Mouse (Mus musculus): ENCODE results near the gene Ankrd34b.

- TF ChIP-seq CTCF (IDR thresholded peaks at IDR 0.05), result peak; percentile 83
- TF ChIP-seq EP300 (IDR thresholded peaks at IDR 0.05), result 0 out of 2 replicates have a peak, but pooled peaks have one; percentile 15
Measured at GRCm38 (mm10) chr13:92483348-92483747, 57.7 kb downstream of the Ankrd34b start.
